ENCODE assay signal across 24 mouse cellular contexts in the genomic region with DNA sequence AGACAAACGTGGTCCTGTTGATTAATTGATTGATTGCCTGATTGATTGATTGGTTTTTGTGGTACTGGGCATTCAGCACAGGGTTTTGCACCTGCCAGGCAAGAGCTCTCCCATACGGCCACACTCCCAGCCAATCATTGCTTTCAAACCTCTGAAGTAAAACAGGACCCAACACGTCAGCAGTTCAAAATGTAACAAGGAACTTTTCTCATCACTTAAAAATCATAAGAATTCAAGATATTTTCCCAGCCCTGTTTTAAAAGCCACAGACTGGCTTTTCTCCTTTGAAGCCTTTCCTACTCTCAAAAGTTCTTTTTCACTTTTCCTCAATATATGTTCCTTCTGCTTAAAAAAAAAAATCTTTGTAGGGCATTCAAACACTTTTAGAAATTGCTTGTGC. TPM values are rescaled to one million over a fixed set of nuclear protein-coding genes. Genes with fewer than 3 reads are reported as not detected.
A peak's percentile ranks its signal among the peaks of the same experiment; 100 is the strongest.
DNase-seq lines count a peak whose midpoint lies in the region; ATAC-seq and TF ChIP-seq lines count a peak whose summit lies in the region.
"Had no signal": no experiment of that assay in that cellular context is flagged by ENCODE, and none has a peak within 500 bp of the region (broad histone marks: within the 10 kb centered on the region; RNA-seq: fewer than 3 reads in every experiment).

No protein-coding gene starts in this region.

- no peak overlapping the region for H3K4me3 ChIP-seq in heart, embryonic 16.5 days (ENCODE audit: low read length)
- H3K4me3 ChIP-seq in lung, postnatal 0 days (ENCODE audit: low read depth, low read length) = no peak overlapping the region
- H3K4me3 ChIP-seq in lung, adult 2 months (replicated peaks; ENCODE audit: extremely low read depth, low read depth, low read length) = no peak overlapping the region
- H3K4me3 ChIP-seq in myocyte = no peak overlapping the region
- H3K4me3 ChIP-seq: kidney, embryonic 15.5 days; liver, embryonic 12.5 days; midbrain, embryonic 10.5 days; neural tube, embryonic 12.5 days had no signal

- no peaks in the 10 kb centered on the region for H3K79me2 ChIP-seq in myocyte (ENCODE audit: control insufficient read depth, insufficient read depth)

- DNase-seq in heart, adult 18-20 months = no peak
- peak; percentile 50 for DNase-seq in lung, postnatal 0 days (ENCODE audit: low spot score)
- no peak for DNase-seq in lung, adult 2 months
- peak; percentile 66 for DNase-seq in Muller cell, postnatal 12 days (ENCODE audit: inconsistent ontology term)
- no peak for DNase-seq in left cerebral cortex, postnatal 25 days (ENCODE audit: low spot score in 2 of 2)
- DNase-seq: adrenal gland, postnatal 36 days; cerebellum, adult 18-20 months; cerebellum, postnatal 25 days; embryo, embryonic 11 days had no signal

- peak overlapping the region; percentile 10; the same call in 1 of the 2 replicates for H3K27ac ChIP-seq in heart, embryonic 16.5 days (ENCODE audit: low read length)
- 0 out of 2 replicates have a peak overlapping the region, but pooled peaks have one; percentile 51 for H3K27ac ChIP-seq in lung, postnatal 0 days (ENCODE audit: low read length)
- H3K27ac ChIP-seq: hindbrain, postnatal 0 days; kidney, embryonic 15.5 days; liver, embryonic 12.5 days; macrophage; midbrain, embryonic 10.5 days; neural tube, embryonic 12.5 days had no signal

- no peaks in the 10 kb centered on the region for H3K27me3 ChIP-seq in heart, embryonic 16.5 days (ENCODE audit: control insufficient read depth, insufficient read depth, low read length)
- no peaks in the 10 kb centered on the region for H3K27me3 ChIP-seq in lung, postnatal 0 days (replicated peaks; ENCODE audit: insufficient read depth, low read length)
- no peaks in the 10 kb centered on the region for H3K27me3 ChIP-seq in myocyte (ENCODE audit: control insufficient read depth, insufficient read depth, insufficient read length)
- H3K27me3 ChIP-seq: kidney, embryonic 15.5 days; neural tube, embryonic 12.5 days had no signal

- no peaks in the 10 kb centered on the region for H3K9me3 ChIP-seq in heart, embryonic 16.5 days (replicated peaks; ENCODE audit: control insufficient read depth, low read length)
- H3K9me3 ChIP-seq in lung, postnatal 0 days (ENCODE audit: low read length) = no peaks in the 10 kb centered on the region
- H3K9me3 ChIP-seq: G1E; kidney, embryonic 15.5 days; liver, embryonic 12.5 days; midbrain, embryonic 10.5 days; neural tube, embryonic 12.5 days had no signal

- intact Hi-C loops in left cerebral cortex, postnatal 25 days (cut with DNase I) = no loop called here

- no peak for ATAC-seq in heart, embryonic 16.5 days (replicated peaks; ENCODE audit: extremely low read depth, insufficient read depth, low FRiP score)
- ATAC-seq in lung, postnatal 0 days = peak; percentile 29; the same call in 1 of the 2 replicates
- ATAC-seq: hindbrain, postnatal 0 days; intestine, postnatal 0 days; liver, embryonic 12.5 days had no signal

- H3K9ac ChIP-seq in heart, embryonic 16.5 days (ENCODE audit: low read length) = no peak overlapping the region
- no peak overlapping the region for H3K9ac ChIP-seq in lung, postnatal 0 days (replicated peaks; ENCODE audit: low read depth)
- H3K9ac ChIP-seq: kidney, embryonic 15.5 days; liver, embryonic 12.5 days; neural tube, embryonic 12.5 days had no signal

- TF ChIP-seq CTCF in lung, postnatal 0 days (IDR thresholded peaks at IDR 0.05) = no peak
- no peak for TF ChIP-seq CTCF in lung, adult 2 months (IDR thresholded peaks at IDR 0.05; ENCODE audit: insufficient read depth, low read length)

- no peak overlapping the region for H3ac ChIP-seq in myocyte (ENCODE audit: control insufficient read depth, insufficient read length)

- TF ChIP-seq EP300 in lung, postnatal 0 days (IDR thresholded peaks at IDR 0.05) = 0 out of 2 replicates have a peak, but pooled peaks have one; percentile 24

- TF ChIP-seq POLR2A in lung, adult 2 months (IDR thresholded peaks at IDR 0.05; ENCODE audit: borderline replicate concordance, extremely low read depth, low read depth, low read length) = no peak
- TF ChIP-seq POLR2A in myocyte (IDR thresholded peaks at IDR 0.05; ENCODE audit: insufficient read length, low read depth) = no peak

- H3K36me3 ChIP-seq in heart, embryonic 16.5 days (ENCODE audit: control insufficient read depth, insufficient read depth) = no peaks in the 10 kb centered on the region
- no peaks in the 10 kb centered on the region for H3K36me3 ChIP-seq in lung, postnatal 0 days (ENCODE audit: insufficient read depth, low read length)
- no peaks in the 10 kb centered on the region for H3K36me3 ChIP-seq in myocyte (ENCODE audit: control insufficient read depth, insufficient read depth)
- H3K36me3 ChIP-seq: G1E; kidney, embryonic 15.5 days; liver, embryonic 12.5 days; midbrain, embryonic 10.5 days; neural tube, embryonic 12.5 days had no signal

- H3K4me1 ChIP-seq in heart, embryonic 16.5 days (ENCODE audit: control insufficient read depth, insufficient read depth, low read length) = peaks cover 9% of the 10 kb centered on the region; the same call in 1 of the 2 replicates
- H3K4me1 ChIP-seq in lung, postnatal 0 days (ENCODE audit: insufficient read depth, low read depth, low read length) = peaks cover 6% of the 10 kb centered on the region; the same call in 1 of the 2 replicates
- H3K4me1 ChIP-seq in lung, adult 2 months (ENCODE audit: control insufficient read depth, insufficient read depth, low read length) = no peaks in the 10 kb centered on the region
- H3K4me1 ChIP-seq: liver, embryonic 12.5 days; midbrain, embryonic 10.5 days; neural tube, embryonic 12.5 days had no signal

- no peak overlapping the region for H3K4me2 ChIP-seq in heart, embryonic 16.5 days (ENCODE audit: low read depth, low read length)
- no peak overlapping the region for H3K4me2 ChIP-seq in lung, postnatal 0 days (replicated peaks; ENCODE audit: low read depth, low read length)
- H3K4me2 ChIP-seq in myocyte (ENCODE audit: low read depth) = peak overlapping the region; percentile 15
- H3K4me2 ChIP-seq: kidney, embryonic 15.5 days; liver, embryonic 12.5 days; neural tube, embryonic 12.5 days had no signal

- WGBS in heart, embryonic 16.5 days = 30% methylated on average over 3 of the region's 3 CpGs
- WGBS in lung, postnatal 0 days = 32% methylated on average over 3 of the region's 3 CpGs
- 47% methylated on average over 3 of the region's 3 CpGs for WGBS in lung, adult 2 months

TF ChIP-seq in myocyte, 11 proteins besides CTCF, POLR2A, EP300 and RAD21:
- TF ChIP-seq MYOD1 (IDR thresholded peaks at IDR 0.05; ENCODE audit: control insufficient read depth in 1 of 3, insufficient read length in 2 of 3, low read depth in 2 of 3) (peak in 1 of 3 experiments; percentile 41), MYOG (IDR thresholded peaks at IDR 0.05; ENCODE audit: control insufficient read depth in 1 of 3, insufficient read depth in 1 of 3, insufficient read length in 2 of 3, low read depth in 2 of 3) (peak in 1 of 3 experiments; percentile 8), TCF12 (IDR thresholded peaks at IDR 0.05; ENCODE audit: insufficient read depth, poor library complexity, severe bottlenecking) (no peak)

RNA-seq across cellular contexts. Expression of a gene that starts 9.9 kb away (rescaled TPM):
- polyA plus RNA-seq in heart, embryonic 16.5 days (2015; fragmentation: Nextera tagmentation; extraction: Ambion mirVana) = 121 and 123 TPM in 2 replicates
- total RNA-seq in heart, adult 18-20 months (2021) = 10 to 100 TPM; 12.6 to 13.8 TPM
- 134 and 144 TPM in 2 replicates for polyA plus RNA-seq in lung, postnatal 0 days (2015; fragmentation: Nextera tagmentation; extraction: Ambion mirVana)
- polyA plus RNA-seq in lung, adult 2 months (2012; rRNA removed) = 74.0 and 101 TPM in 2 replicates
- 35.1 TPM for polyA plus RNA-seq in myocyte (2012; fragmentation: generic; extraction: Trizol)
- total RNA-seq in left cerebral cortex, postnatal 25 days (2021) = 10 to 100 TPM; 64.7 to 78.4 TPM

RNA-seq across cellular contexts. Expression of a gene that starts 32.3 kb away (rescaled TPM):
- not detected in 2 replicates for polyA plus RNA-seq in heart, embryonic 16.5 days (2015; fragmentation: Nextera tagmentation; extraction: Ambion mirVana)
- total RNA-seq in heart, adult 18-20 months (2021) = not detected
- not detected in 2 replicates for polyA plus RNA-seq in lung, postnatal 0 days (2015; fragmentation: Nextera tagmentation; extraction: Ambion mirVana)
- polyA plus RNA-seq in lung, adult 2 months (2012; rRNA removed) = not detected in 2 replicates
- polyA plus RNA-seq in myocyte (2012; fragmentation: generic; extraction: Trizol) = not detected
- total RNA-seq in left cerebral cortex, postnatal 25 days (2021) = under 1 TPM in 1 of 2 experiments, not detected in 1; 0.53 TPM
- total RNA-seq: adrenal gland, postnatal 36 days; granulocyte monocyte progenitor cell, adult 5-6 weeks; hematopoietic stem cell, adult 5-6 weeks; hindbrain, postnatal 0 days; monocyte, adult 5-6 weeks had no signal
- polyA plus RNA-seq: forebrain, embryonic 11.5 days; G1E; hindbrain, postnatal 0 days; intestine, postnatal 0 days; kidney, embryonic 15.5 days; liver, embryonic 12.5 days; macrophage; midbrain, embryonic 10.5 days; neural tube, embryonic 12.5 days; small intestine, adult 2 months had no signal

Comparison
In these comparisons a context has a peak if more than half of its experiments do, and no peak if none do; other contexts are left out.
1. DNase-seq: peak in lung, postnatal 0 days (single experiment) and Muller cell, postnatal 12 days (single experiment); none in heart, adult 18-20 months (0 of 2), lung, adult 2 months (single experiment) and left cerebral cortex, postnatal 25 days (0 of 2).